Mouse (Mus musculus): ENCODE measurements around the gene Fadd.
A peak's percentile ranks its signal among the peaks of the same experiment; 100 is the strongest.

The Fadd gene

GRCm38 (mm10) chr7:144572234-144572633 is 10.0 kb downstream of the Fadd start:
- DNase-seq: no peak

GRCm38 (mm10) chr7:144571598-144571997 is 10.7 kb downstream of the Fadd start:
- no peak for DNase-seq

- DNase-seq: no peak
Measured at GRCm38 (mm10) chr7:144569428-144569827, 12.8 kb downstream of the Fadd start.

GRCm38 (mm10) chr7:144568091-144568490 is 14.2 kb downstream of the Fadd start:
- DNase-seq: no peak

GRCm38 (mm10) chr7:144566921-144567682 is 15.2 kb downstream of the Fadd start:
- no peak for DNase-seq

- no peak for DNase-seq
Measured at GRCm38 (mm10) chr7:144563456-144564155, 18.7 kb downstream of the Fadd start.

GRCm38 (mm10) chr7:144562016-144562415 is 20.2 kb downstream of the Fadd start:
- no peak for DNase-seq

GRCm38 (mm10) chr7:144560594-144560993 is 21.7 kb downstream of the Fadd start:
- peak; percentile 44 for DNase-seq

- no peak for DNase-seq
Measured at GRCm38 (mm10) chr7:144558552-144558951, 23.7 kb downstream of the Fadd start.

GRCm38 (mm10) chr7:144554123-144554472 is 28.2 kb downstream of the Fadd start:
- DNase-seq: no peak

- peak; percentile 99 for DNase-seq
Measured at GRCm38 (mm10) chr7:144553237-144554122, 28.8 kb downstream of the Fadd start, which contains the start of gene Ppfia1. Gene Ppfia1, minus strand, starts transcription at chr7:144553729.

- no peak for DNase-seq
Measured at GRCm38 (mm10) chr7:144552274-144552673, 30.0 kb downstream of the Fadd start.

- DNase-seq: no peak
Measured at GRCm38 (mm10) chr7:144550811-144551210, 31.5 kb downstream of the Fadd start.

- no peak for DNase-seq
Measured at GRCm38 (mm10) chr7:144549904-144550566, 32.2 kb downstream of the Fadd start.

- DNase-seq: no peak
Measured at GRCm38 (mm10) chr7:144545231-144545630, 37.0 kb downstream of the Fadd start.

GRCm38 (mm10) chr7:144541351-144541750 is 40.9 kb downstream of the Fadd start:
- DNase-seq: no peak

- DNase-seq: peak; percentile 60
Measured at GRCm38 (mm10) chr7:144539146-144539545, 43.1 kb downstream of the Fadd start.

GRCm38 (mm10) chr7:144538030-144538644 is 44.1 kb downstream of the Fadd start:
- DNase-seq: no peak

GRCm38 (mm10) chr7:144536367-144536766 is 45.9 kb downstream of the Fadd start:
- no peak for DNase-seq

GRCm38 (mm10) chr7:144534773-144535172 is 47.5 kb downstream of the Fadd start:
- DNase-seq: no peak

- DNase-seq: no peak
Measured at GRCm38 (mm10) chr7:144531585-144532378, 50.5 kb downstream of the Fadd start.

All from thymus, postnatal 25 days (tissue).